Mouse (Mus musculus) central nervous system, embryonic 18 days (tissue): ENCODE measurements around the gene Gjd2. TPM values are rescaled to one million over a fixed set of nuclear protein-coding genes. Genes with fewer than 3 reads are reported as not detected.

Experiments used
- polyA plus RNA-seq: library from polyadenylated mRNA; depleted of rRNA; stranded (reverse); fragments of >200 nt; gene quantifications from 2 replicates; pipeline ENCODE4 v1.2.3, GENCODE M21; 2012; rRNA removed

Gene Gjd2
- polyA plus RNA-seq, result 25.3 and 29.7 TPM in 2 replicates

GRCm38 (mm10) chr2:114013295-114013771 is at the start of gene Gjd2:
Gene Gjd2, minus strand, starts transcription at chr2:114013619.

GRCm38 (mm10) chr2:114052696-114053598 is 39.5 kb upstream of the Gjd2 start, which contains the start of gene Actc1:
Gene Actc1, minus strand, starts transcription at chr2:114053548.

Other genes starting within 250 kb of the Gjd2 start
- 188 and 197 TPM in 2 replicates for gene Scg5, start 184.5 kb downstream of the Gjd2 start, polyA plus RNA-seq
- gene Arhgap11a, start 165.0 kb downstream of the Gjd2 start, polyA plus RNA-seq, result 6.8 and 7.0 TPM in 2 replicates
- gene Actc1, start 39.9 kb upstream of the Gjd2 start, polyA plus RNA-seq, result 0.75 and 106 TPM in 2 replicates
- gene Aqr, start 173.4 kb upstream of the Gjd2 start, polyA plus RNA-seq, result 36.8 and 37.0 TPM in 2 replicates
- gene Zfp770, start 187.8 kb upstream of the Gjd2 start, polyA plus RNA-seq, result 11.5 and 11.7 TPM in 2 replicates